Mouse (Mus musculus): ENCODE measurements around the gene Zfp637.
"Not testable (repeated sequence)": the region's sequence is repeated elsewhere in the genome, so short reads cannot be mapped to it uniquely, and the experiment has no call there.

Zfp637 gene

DNA sequence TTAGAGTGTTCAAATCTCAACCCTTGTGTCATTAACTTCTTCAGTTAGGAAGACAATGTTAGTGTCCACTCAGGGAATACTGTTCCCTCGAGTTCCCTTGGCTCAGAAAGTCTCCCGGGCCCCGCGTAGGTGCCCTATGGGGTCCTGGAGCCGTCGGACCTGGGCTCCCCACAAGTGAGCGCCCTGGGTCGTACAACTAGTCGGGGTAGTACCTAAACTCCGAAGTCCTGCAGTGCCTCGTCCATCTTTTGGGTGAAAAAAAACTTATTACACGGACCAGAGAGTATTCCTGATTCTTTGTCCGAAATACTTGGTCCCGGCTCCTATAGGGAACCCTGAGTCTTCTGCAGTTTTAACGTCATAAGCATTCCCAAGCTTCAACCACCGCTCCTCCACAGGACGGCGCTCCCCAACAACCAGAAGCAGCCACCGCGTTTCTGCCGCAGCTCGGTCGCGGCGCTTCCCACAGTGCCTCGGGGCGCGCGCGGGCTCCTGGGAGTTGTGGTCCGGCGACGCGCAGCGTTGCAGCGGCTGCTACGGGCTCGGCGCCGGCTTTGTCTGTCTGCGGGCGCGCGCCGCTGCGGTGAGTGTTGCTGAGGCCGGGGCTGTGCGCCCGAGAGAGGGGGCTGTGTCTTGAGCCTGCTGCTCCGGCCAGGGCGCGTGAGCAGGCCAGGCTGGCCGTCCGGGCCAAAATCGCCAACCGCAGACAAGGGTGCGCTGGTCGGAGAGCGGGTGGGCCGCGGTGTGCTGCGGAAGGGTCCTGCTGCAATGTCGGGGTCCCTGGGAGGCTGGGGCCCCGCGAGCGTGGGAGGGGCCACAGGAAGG, at the start of gene Zfp637:
Zfp637 (plus strand) TSS at position 495 of the 825 bp plus-strand sequence.
- DNase-seq (ENCODE audit: low spot score in 2 of 2) = peak; percentile 86 to 94

DNA sequence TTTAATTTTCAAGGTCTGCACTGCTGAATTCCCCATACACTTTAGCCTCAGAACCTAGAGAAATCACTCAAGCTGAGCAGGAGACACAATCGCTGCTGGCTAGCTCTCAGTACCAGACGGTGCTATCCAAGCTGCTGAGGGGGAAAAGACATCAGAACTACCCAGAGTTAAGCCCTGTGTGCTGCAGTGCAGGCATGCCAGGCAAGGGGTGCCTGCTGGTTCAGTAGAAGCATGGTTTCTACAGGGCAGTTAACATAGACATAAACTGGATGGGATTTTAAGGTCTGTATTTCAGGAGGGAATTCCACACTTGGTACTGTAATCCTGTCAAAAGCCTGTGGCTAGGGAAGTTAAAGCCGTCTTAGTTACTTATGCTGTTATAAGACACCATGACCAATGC, 45.7 kb upstream of the Zfp637 start:
- DNase-seq (ENCODE audit: low spot score in 2 of 2) = peak in 1 of 2 experiments; percentile 31

DNA sequence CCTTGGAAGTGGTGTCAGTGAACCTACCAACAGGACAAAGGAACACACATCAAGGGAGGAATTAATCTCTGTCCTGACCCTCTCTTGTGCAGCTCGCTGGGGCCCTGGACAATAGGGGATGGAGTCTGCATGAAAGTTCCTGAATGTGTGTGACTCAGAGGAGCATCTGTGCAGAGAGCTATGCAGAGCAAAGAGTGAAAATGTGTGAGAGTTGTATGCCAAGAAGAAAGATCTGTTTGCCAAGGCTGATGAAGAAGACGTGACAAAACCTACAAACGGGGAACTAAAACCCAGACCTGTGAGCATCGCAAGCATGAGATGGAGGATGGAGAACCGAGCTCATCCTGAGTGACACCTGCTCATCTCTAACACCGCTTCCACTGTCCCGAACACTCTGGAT, 40.2 kb upstream of the Zfp637 start:
- DNase-seq (ENCODE audit: low spot score in 2 of 2) = peak in 1 of 2 experiments; percentile 20

DNA sequence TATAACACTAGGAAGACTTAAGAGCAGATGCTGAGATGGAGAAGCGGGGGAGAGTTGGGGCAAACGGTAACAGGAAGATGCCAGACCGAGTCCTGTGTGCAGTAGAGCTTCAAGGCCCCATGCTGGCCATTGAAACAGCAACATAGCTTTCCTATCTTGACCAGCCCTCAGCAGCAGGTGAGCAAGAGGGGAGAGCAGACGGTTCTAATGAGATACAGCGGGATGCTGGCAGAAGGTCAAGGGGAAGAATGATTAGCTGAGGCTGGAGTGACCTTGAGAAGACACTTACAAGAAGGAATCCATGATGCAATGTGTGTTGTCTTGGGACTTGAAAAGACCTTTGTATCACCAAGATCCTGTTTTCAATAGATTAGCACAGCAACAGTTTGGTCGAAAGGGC, 39.2 kb upstream of the Zfp637 start:
- DNase-seq (ENCODE audit: low spot score in 2 of 2) = peak in 1 of 2 experiments; percentile 43

DNA sequence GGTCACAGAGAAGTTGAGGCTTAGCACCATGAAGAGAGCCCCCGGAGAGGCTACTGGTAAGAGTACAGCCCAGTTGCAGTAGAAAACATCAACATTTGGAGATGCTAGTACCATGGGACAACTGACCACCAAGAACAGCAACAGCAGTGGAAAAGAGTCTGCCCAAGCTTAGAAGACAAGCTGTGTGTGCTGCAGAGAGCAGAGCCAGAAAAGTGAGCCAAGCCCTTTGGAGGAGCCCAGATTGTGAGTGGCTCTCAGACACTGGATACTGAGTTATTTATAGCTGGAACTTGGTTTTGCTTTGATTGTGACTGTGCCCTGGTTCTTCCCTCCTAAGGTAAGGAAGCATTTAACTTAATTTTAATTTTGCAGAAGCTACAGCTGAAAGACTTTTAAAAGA, 33.2 kb upstream of the Zfp637 start:
- DNase-seq (ENCODE audit: low spot score in 2 of 2) = peak in 1 of 2 experiments; percentile 40

DNA sequence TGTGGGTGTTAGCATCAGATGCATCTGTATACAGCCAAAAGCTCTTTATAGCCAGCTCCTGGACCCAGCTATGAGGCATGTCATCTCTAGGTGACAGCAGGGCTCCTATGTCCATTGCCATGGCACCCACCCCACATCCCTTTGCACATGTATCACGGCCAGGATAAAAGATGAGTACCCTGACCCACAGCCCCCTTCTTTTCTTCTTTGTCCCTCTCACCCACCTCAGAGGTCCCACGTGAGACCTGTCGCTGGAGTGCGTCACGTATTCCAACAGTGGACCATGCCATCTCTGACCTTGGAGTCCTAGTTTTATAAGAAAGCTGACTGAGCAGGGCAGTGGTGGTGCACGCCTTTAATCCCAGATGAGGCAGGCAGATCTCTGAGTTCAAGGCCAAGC, 31.2 kb upstream of the Zfp637 start:
- peak in 1 of 2 experiments; percentile 52 for DNase-seq (ENCODE audit: low spot score in 2 of 2)

DNA sequence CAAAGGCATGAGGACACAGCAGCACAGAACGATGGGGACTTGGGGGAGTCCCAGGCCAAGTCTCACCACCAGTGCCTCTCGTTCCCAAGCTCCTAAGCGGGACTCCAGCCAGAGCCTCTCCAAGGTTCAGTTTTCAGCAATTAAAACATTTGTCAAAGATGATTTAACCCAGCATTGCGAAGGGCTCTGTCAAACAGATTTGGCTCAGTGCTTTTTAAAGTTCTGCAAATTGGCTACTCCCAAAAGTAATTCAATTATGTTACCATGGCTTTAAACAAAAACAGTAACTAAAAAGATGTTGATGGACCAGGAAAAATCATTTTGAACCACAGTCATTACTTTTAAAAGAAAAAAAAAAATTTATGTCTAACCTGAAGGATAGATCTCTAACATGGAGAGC, 30.3 kb upstream of the Zfp637 start:
- no peak for DNase-seq (ENCODE audit: low spot score in 2 of 2)

DNA sequence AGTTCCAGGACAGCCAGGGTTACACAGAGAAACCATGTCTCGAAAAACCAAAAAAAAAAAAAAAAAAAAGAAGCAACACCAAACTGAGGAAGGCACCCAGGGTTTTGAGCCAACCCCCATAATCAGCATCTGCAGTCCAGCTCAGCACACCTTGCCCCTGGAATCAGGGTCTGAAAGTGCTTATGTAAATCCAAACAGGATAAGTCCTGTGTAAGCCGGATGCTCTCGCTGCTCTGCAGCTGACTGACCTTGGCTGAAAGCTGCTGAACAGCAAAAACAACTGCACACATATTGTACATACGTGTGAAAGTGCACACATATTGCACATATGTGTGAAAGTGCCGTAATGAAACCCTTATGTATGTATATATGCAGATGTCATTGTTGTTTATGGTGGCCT, 29.7 kb upstream of the Zfp637 start:
- peak in 1 of 2 experiments; percentile 13 for DNase-seq (ENCODE audit: low spot score in 2 of 2)

DNA sequence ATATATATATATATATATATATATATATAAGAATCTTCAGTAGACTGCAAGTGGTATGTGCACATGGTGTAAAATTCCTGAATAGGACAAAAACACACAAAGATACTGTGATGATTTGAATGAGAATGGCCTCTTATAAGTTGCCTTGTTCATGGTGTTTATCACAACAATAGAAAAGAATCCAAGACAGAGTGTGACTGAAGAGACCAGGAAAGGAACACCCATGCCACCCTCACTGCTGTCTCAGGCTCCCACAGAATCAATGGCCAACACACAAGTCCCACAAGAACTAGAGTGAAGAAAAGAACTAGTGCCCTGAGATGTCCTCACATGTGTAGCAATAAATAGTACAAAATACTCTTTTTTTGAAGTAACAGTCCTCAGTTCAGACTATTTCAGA, 26.3 kb upstream of the Zfp637 start:
- DNase-seq (ENCODE audit: low spot score in 2 of 2) = no peak

DNA sequence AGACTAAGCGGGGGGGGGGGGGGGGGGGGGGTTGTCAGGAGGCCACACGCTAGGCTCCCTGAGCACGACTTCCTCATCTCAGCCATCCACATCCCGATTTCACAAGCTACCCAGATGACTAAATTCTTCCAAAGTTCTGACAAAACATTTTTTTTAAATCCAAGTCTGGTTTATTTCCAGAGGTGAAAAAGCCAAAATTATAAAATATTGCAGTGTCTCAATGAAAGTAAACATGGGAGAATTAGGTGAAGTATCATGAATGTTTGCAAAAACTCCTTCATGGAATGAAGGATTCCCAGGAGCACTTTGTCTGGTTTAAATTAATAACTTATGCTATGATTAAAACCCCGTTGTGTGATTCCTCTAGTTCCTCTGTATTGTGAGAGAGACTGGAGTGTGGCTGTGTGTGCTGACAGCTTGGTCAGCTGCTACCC, 23.9 kb upstream of the Zfp637 start:
- DNase-seq (ENCODE audit: low spot score in 2 of 2) = no peak

DNA sequence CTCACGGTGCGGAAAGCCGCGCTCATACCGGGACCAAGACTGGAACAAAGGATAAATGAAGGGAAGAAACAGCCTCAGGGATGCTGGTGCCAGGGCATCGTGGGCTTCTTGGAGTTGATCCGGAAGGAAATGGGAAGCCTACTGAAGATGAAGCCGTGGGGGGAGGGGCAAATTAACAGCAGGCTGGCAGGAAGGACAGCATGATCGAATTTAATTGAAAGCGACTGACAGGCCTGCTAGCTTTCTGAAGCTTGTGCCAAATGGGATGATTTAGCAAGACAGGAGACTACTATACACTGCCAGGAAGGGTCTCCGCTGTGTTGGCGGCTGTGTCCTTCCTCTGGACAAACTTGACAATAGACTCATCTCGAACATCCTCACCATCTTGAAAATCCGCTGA, 20.7 kb upstream of the Zfp637 start:
- no peak for DNase-seq (ENCODE audit: low spot score in 2 of 2)

DNA sequence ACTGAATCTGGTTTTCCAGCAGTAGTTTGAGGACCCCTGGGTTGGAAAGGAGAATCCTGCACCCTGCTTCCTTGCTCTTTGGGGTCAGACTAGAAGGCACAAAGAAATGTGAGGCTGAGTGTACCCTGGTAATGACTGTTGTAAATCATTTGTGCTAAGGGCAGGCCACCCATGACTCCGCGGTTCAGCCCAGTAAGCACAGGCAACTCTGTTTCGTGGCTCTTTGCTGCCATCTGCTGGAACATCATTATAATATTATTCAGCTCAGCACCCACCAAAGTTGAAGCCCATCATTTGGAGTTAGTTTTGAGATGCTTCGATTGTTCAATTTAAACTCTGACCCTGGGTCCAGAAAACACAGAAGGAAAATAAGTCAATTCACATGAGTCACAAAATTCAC, 15.6 kb upstream of the Zfp637 start:
- peak; percentile 43 to 82 for DNase-seq (ENCODE audit: low spot score in 2 of 2)

DNA sequence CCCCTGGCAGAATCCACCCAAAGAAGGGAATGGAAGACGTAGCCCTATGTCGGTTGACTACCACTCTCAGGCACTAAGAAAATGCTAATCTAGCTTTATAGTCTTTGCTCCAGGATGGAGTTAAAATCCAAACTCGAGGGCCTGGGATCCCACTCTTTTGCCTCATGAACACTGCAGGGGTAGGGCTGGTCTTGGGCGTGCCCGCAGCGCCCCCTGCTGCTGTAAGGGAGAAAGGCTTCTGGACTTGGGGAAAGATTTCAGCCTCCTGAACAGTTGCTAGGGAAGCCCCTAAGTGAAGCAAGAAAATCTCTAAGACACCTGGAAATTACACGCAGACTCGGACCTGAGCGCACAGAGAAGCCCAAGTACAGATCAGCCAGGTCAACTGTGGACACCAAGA, 12.7 kb upstream of the Zfp637 start:
- DNase-seq (ENCODE audit: low spot score in 2 of 2) = peak; percentile 39 to 78

DNA sequence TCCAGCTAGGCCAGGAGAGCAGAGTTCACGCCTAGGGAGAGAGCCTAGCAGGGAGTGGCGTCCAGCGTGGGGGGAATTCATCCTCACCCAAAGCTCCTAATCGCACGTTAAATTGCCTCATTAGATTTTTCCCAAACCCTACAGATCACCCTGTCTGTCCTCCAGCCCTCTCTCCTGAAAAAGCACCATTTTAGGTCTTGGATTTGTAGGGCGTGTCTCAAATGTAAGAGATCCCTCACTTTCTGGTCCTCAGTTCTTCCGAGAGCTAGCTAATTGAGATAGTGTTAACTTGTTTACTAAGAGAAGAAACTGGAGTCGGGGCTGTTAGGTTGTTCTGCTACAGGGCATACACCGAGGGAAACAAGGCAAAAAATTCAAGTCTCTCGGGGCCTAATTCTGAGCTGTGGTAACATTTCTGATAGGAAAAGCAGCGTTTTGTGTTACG, 553 bp downstream of the Zfp637 start:
- no peak for DNase-seq (ENCODE audit: low spot score in 2 of 2)

DNA sequence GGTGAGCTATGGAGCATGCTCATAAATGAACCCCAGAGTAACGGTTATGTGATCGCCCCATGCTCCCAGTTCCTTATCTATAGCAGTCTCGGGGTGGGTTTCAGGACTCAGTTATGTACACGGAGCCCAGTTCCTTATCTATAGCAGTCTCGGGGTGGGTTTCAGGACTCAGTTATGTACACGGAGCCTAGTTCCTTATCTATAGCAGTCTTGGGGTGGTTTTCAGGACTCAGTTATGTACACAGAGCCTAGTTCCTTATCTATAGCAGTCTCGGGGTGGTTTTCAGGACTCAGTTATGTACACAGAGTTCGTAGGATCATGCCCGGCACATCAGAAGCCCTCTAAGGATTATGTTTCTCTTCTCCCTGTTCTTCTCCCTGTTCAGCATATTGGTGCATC, 3.6 kb downstream of the Zfp637 start:
- no peak for DNase-seq (ENCODE audit: low spot score in 2 of 2)

DNA sequence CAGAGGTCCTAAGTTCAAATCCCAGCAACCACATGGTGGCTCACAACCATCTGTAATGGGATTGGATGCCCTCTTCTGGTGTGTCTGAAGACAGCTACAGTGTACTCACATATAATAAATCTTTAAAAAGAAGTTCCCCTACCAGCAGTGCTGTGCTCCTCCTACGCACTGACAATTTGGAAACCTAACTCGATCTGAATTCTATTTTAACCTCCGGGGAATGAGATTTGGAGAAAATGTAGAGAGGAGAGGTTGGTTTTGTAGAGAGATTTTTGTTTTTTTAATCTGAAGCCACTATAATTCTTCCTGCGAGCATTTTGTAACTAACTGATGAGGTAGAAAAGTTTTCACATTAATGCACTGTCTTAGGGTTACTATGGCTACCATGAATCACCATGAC, 5.7 kb downstream of the Zfp637 start:
- DNase-seq (ENCODE audit: low spot score in 2 of 2) = not testable (repeated sequence)

DNA sequence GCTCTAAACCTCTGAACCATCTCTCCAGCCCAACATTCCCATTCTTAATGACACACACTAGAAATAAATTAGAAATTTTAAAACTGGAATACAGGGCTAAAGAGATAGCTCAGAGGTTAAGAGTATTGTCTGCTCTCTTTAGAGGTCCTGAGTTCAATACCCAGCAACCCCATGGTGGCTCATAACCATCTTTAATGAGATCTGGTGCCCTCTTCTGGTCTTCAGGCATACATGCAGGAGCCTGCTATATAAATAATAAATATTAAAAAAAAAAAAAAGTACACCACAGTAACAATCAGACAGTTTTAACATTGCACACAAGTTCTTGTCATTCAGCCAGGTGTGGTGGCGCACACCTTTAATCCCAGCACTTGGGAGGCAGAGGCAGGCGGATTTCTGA, 6.8 kb downstream of the Zfp637 start:
- no peak for DNase-seq (ENCODE audit: low spot score in 2 of 2)

DNA sequence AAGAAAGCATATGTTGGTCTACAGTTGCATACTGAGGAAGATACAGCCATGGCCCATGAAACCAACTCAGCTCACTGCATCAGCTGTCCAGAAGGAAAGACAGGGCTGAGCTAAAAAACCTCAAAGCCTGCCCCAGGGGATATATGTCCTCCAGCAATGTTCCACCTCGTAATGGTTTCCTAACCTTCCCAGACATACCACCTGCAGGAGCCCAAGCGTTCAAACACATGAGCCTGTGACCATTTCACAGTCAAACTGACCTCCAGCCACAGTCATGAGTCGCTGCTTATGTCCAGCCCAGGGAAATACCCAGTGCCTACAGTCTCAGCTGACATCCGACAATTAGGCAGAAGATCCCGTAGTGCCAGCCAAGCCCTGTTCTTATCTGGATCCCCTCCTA, 7.6 kb downstream of the Zfp637 start:
- no peak for DNase-seq (ENCODE audit: low spot score in 2 of 2)

DNA sequence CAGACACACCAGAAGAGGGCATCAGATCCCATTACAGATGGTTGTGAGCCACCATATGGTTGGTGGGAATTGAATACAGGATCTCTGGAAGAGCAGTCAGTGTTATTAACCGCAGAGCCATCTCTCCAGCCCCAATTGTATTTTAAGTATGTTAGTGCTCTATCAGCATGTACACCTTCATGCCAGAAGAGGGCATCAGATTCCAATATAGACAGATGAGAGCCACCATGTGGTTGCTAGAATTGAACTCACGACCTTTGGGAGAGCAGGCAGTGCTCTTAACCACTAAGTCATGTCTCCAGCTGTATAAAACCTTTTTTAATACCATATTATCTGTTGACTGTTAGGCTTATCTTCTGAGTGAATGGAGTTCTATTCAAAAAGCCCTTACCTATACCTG, 10.8 kb downstream of the Zfp637 start:
- no peak for DNase-seq (ENCODE audit: low spot score in 2 of 2)

DNA sequence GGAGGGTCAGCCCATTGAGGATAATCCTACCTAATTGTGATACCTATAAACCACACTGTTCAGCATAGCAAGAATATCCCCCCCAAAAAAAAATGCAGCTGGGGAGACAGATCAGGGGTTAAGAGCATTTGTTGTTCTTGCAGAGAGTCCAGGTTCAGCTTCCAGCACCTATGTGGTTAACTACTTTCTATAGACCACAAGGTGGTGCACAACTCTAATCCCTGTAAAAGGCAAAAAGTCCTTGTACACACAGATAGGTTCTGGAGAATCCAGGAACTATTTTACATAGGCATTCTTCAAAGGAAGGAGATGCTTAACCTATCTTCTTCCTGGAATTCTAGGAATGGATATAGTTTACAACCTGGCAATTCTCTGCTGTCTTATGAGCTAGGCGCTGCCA, 17.0 kb downstream of the Zfp637 start:
- no peak for DNase-seq (ENCODE audit: low spot score in 2 of 2)

DNA sequence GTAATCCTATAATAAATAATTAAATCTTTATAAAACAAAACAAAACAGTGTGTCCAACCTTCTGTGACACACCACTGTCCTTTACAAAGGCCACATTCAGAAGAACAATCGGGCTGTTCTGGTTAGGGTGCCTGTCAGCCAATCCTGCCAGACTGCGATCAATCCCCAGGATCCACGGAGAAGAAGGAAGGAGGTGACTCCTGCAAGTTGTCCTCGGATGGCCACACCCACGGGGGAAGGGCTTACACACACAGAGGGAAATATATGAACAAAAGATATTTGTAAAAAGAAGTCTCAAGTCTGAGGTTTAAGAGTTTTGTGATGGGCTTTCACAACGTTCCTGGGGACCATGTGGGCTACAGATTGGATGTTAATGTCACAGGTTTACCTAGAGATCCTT, 20.9 kb downstream of the Zfp637 start, which contains the start of gene Zfp239:
Zfp239 (plus strand) TSS at position 253 of the 400 bp plus-strand sequence.
- DNase-seq (ENCODE audit: low spot score in 2 of 2) = no peak

DNA sequence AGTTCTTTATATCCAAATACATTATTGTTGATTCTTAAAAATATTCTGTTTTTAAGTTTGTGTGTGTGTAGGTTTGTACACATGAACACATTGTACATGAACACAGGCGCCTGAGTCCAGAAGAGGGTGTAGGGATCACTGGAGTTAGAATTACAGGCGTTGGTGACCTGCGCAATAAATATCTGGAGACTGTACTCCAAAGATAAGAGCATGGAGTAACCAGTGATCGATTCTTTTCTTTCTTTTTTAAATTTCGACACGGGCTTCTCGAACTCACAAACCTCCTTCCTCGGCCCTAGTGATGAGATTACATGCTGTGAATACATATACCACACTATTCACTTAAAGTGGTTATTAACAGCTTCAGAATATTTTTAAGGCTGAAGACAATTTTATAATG, 21.5 kb downstream of the Zfp637 start:
- DNase-seq (ENCODE audit: low spot score in 2 of 2) = no peak

DNA sequence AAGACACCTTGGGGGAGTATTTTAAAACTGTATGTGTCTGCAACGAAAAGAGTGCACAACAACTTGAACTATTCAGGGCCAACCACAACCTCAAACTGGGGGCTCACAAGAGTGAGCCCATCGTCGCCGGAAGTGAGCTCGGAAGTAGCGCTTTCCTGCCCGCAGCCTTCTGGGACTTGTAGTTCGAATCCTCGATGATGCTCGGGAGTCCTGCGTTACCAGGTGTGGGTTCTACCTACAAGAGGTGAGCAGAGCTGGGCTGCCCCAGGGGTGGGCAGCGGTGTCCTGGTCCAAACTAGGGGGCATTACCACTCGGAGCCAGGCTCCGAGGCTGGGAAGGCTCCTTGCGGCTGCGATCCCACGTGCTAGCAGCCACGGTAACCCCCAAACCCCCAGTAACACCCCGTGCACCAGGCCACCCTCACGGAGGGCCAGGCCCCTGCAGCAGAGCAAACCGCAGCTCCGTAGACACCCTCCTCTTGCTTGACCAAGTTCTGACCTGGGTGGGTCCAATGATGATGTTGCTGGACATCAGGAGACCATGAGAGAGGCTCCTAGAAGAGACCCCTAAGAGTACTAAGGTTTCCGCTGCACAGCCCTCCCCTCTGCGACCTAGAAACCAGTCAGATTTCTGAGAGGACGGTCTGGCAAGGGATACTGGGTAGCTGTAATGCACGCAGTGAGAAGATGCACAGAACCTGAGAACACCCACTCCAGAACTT, 22.1 kb downstream of the Zfp637 start:
- peak; percentile 57 to 80 for DNase-seq (ENCODE audit: low spot score in 2 of 2)
